Mouse (Mus musculus) bone marrow macrophage, adult 2 months (primary cell): ENCODE measurements around the gene Cul4a. TPM values are rescaled to one million over a fixed set of nuclear protein-coding genes. Genes with fewer than 3 reads are reported as not detected.
"Not testable (repeated sequence)": the region's sequence is repeated elsewhere in the genome, so short reads cannot be mapped to it uniquely, and the experiment has no call there.

Experiments
- H3K27ac ChIP-seq: 2 replicates; pipeline ENCODE4 v1.5.1; 2012; ENCODE audit warnings: low read depth, low read length; ENCODE audit not compliant: insufficient read depth
- H3K4me1 ChIP-seq: 2 replicates; pipeline ENCODE4 v1.6.1; 2012; ENCODE audit warnings: low read length; ENCODE audit not compliant: control insufficient read depth, insufficient read depth
- H3K4me3 ChIP-seq: 2 replicates; pipeline ENCODE4 v1.5.1; 2012; ENCODE audit warnings: mild to moderate bottlenecking, low read length, moderate library complexity; ENCODE audit not compliant: insufficient read depth
- CTCF ChIP-seq: IDR thresholded peaks from 2 replicates; pipeline ENCODE4 v1.5.1; 2012; ENCODE audit warnings: low read depth, mild to moderate bottlenecking, low read length, moderate library complexity
- POLR2A ChIP-seq: IDR thresholded peaks from 2 replicates; pipeline ENCODE4 v1.6.1; 2012; ENCODE audit warnings: mild to moderate bottlenecking, low read depth, low read length, borderline replicate concordance
- polyA plus RNA-seq: library from polyadenylated mRNA; stranded (reverse); fragments of >200 nt; gene quantifications from 2 replicates; pipeline ENCODE4 v1.2.4, GENCODE M21; 2012; ENCODE audit not compliant: missing spikeins, insufficient read depth, insufficient read length

Gene Cul4a
- polyA plus RNA-seq, 1 experiment = 44.0 TPM

DNA sequence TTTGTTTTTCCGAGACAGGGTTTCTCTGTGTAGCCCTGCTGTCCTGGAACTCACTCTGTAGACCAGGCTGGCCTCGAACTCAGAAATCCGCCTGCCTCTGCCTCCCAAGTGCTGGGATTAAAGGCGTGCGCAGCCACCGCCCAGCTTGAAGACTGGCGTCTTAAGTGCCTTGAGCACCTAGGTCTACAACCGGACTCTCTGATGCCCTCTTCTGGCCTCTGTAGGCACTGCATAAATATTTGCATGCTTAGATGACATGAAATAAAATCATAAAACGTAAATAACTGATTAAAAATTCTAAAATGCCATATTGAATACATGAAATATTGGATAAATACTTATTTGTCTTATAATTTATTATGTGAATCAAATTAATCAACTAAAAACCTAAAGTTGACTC lies 26.8 kb downstream of the Cul4a start:
- not testable (repeated sequence) for H3K4me3 ChIP-seq, H3K27ac ChIP-seq, H3K4me1 ChIP-seq
- TF ChIP-seq CTCF = peak; percentile 33; the same call in 1 of the 2 replicates

GRCm38 (mm10) chr8:13139641-13140182 lies 34.3 kb downstream of the Cul4a start:
- no peak for TF ChIP-seq POLR2A
- no peak for TF ChIP-seq CTCF
- no peak overlapping the region for H3K27ac ChIP-seq
- no peaks in the 10 kb centered on the region for H3K4me1 ChIP-seq
- no peak overlapping the region for H3K4me3 ChIP-seq

GRCm38 (mm10) chr8:13141681-13142080 lies 36.3 kb downstream of the Cul4a start:
- TF ChIP-seq CTCF (no peak), POLR2A (no peak)
- H3K4me3 ChIP-seq = no peak overlapping the region
- H3K27ac ChIP-seq = no peak overlapping the region
- H3K4me1 ChIP-seq = no peaks in the 10 kb centered on the region

- Histone ChIP-seq H3K4me3 (no peak overlapping the region), H3K4me1 (peaks cover 4% of the 10 kb centered on the region), H3K27ac (no peak overlapping the region)
- TF ChIP-seq CTCF (no peak), POLR2A (no peak)
Observed at GRCm38 (mm10) chr8:13148476-13148875, 43.1 kb downstream of the Cul4a start.

- Histone ChIP-seq H3K27ac (no peak overlapping the region), H3K4me3 (no peak overlapping the region), H3K4me1 (peaks cover 12% of the 10 kb centered on the region)
- TF ChIP-seq CTCF = no peak
- TF ChIP-seq POLR2A = no peak
Observed at GRCm38 (mm10) chr8:13149287-13149686, 43.9 kb downstream of the Cul4a start.

GRCm38 (mm10) chr8:13149866-13150265 lies 44.4 kb downstream of the Cul4a start:
- Histone ChIP-seq H3K4me3 (no peak overlapping the region), H3K27ac (no peak overlapping the region), H3K4me1 (peaks cover 18% of the 10 kb centered on the region)
- TF ChIP-seq CTCF = no peak
- TF ChIP-seq POLR2A = no peak

DNA sequence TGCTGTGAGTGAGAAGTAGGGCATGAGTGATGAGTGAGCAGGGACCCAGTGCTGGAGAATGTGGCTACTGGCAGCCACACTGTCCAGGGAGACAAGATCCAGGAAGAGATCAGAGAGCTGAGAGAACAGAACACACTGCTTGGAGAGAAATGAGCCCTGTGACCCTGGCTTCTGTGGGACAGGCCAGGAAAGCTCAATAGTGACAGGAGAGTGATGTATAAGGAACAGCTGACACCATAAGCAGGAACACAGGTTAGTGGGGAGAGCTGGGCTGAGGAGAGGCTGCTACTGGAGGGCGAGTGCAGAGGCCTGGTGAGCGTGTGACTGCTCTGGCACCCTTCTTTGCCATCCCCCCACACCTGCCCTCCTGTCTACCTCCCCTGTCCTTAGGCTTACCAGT lies 45.5 kb downstream of the Cul4a start:
- TF ChIP-seq CTCF (no peak), POLR2A (no peak)
- Histone ChIP-seq H3K4me1 (peaks cover 24% of the 10 kb centered on the region), H3K4me3 (no peak overlapping the region), H3K27ac (no peak overlapping the region)

GRCm38 (mm10) chr8:13154099-13154498 lies 48.7 kb downstream of the Cul4a start:
- H3K27ac ChIP-seq = peak overlapping the region; percentile 100
- no peak overlapping the region for H3K4me3 ChIP-seq
- H3K4me1 ChIP-seq = peaks cover 52% of the 10 kb centered on the region
- no peak for TF ChIP-seq CTCF
- TF ChIP-seq POLR2A = no peak

GRCm38 (mm10) chr8:13155358-13155757 lies 49.9 kb downstream of the Cul4a start:
- H3K4me1 ChIP-seq = peaks cover 52% of the 10 kb centered on the region
- peak overlapping the region; percentile 100 for H3K27ac ChIP-seq
- H3K4me3 ChIP-seq = peak overlapping the region; percentile 52
- TF ChIP-seq CTCF (no peak), POLR2A (no peak)

DNA sequence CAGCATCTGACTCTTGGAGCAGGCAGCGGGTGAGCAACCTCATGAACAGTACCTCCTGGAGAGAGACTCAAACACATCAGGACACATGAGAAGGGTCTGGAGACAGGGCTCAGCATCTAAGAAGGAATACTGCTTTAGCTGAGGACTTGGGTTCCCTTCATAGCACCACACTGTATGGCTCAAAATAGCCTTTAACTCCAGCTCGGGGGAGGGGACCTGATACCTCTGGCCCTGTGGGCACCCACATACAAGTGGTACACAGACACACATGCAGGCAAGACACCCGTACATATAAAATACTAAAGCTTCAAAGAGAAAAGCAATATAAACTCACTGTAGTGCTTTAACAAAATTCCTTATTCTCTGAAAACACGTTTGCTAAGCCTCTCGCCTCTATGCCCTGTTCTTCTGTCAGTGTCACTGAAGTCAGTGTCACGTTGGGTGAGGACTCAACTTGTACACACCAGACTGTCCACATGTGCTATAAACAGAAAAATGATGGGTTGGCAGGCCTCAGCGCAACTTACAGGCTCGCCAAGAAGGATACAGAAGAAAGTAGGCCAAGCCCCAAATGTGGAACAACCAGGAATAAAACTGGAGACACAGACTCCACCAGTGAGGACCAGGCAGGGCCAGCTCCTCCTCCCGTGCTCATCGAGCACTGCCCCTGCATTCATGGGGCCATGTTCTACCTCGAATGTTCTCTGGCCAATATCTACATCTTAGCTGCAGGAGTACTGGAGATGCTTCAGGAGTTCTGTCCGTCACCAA lies 51.1 kb downstream of the Cul4a start:
- Histone ChIP-seq H3K4me1 (peaks cover 57% of the 10 kb centered on the region), H3K4me3 (no peak overlapping the region), H3K27ac (peak overlapping the region; percentile 100)
- no peak for TF ChIP-seq POLR2A
- no peak for TF ChIP-seq CTCF

DNA sequence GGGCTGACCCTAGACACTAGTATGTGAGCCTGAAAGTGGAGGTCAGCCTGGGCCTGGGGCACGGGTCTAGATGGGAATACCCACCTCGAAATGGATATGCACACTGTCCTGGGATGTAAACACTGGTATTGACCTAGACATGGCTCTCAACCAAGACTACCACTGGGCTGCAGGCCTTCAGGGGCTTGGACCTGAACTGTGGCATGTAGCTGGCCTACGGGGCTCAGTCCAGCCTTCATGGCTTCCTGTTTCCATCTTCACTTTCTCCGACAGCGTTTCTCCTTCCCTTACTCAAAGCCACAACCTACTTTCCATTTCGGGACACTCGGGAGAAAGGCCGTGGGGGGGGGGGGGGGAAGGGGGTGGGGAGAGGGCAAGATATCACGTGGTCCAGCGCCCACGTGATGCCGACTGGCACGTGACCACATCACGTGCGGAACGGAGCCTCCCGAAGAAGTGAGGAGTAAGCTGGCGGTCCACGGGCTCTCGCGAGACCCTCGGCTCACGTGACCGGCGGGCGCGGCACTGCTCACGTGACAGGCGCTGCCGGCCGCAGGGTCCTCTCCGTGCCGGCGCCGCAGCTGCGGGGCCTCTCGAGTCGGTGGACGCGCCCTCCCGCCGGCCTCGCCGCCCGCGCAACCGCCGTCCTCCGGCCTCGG lies 53.4 kb downstream of the Cul4a start, which contains the start of gene Lamp1:
Gene Lamp1, plus strand, starts transcription at position 444 of the 659 bp plus-strand sequence.
- Histone ChIP-seq H3K4me1 (peaks cover 65% of the 10 kb centered on the region), H3K27ac (peak within 1 kb of the TSS; percentile 100), H3K4me3 (peak within 1 kb of the TSS; percentile 99)
- TF ChIP-seq POLR2A = no peak
